Mouse (Mus musculus) MEL (cell line): ENCODE data around the gene Stk39. TPM values are rescaled to one million over a fixed set of nuclear protein-coding genes. Genes with fewer than 3 reads are reported as not detected.

Experiments used
- DNase-seq: peaks from one replicate; pipeline ENCODE4 v3.0.0; 2011; ENCODE audit warnings: low read depth, low spot score
- H3K27ac ChIP-seq: 2 replicates; pipeline ENCODE4 v1.5.1; 2012; ENCODE audit warnings: low read depth, mild to moderate bottlenecking, control low read depth, low read length, moderate library complexity; ENCODE audit not compliant: control insufficient read depth
- H3K27me3 ChIP-seq, 2 experiments: fragments of 150-350 bp in 1 of 2; sonication (generic) in 1 of 2; 2 replicates each; pipeline ENCODE4 v1.6.1; 2012; ENCODE audit warnings: low read length in 2 of 2, mild to moderate bottlenecking in 2 of 2, improper control_type of control experiment in 1 of 2, moderate library complexity in 1 of 2; ENCODE audit not compliant: insufficient read depth in 2 of 2, control insufficient read depth in 1 of 2
- H3K36me3 ChIP-seq, 2 experiments: 2 replicates each; pipeline ENCODE4 v1.6.1; 2012 to 2014; ENCODE audit warnings: low read length in 2 of 2, improper control_type of control experiment in 1 of 2, inconsistent platforms in 1 of 2, mild to moderate bottlenecking in 1 of 2; ENCODE audit not compliant: insufficient read depth in 2 of 2, control insufficient read depth in 1 of 2
- H3K4me1 ChIP-seq, 2 experiments: fragments of 150-350 bp in 1 of 2; sonication (generic) in 1 of 2; 2 replicates each; pipeline ENCODE4 v1.6.1; 2012; ENCODE audit warnings: low read length in 2 of 2, improper control_type of control experiment in 1 of 2, mild to moderate bottlenecking in 1 of 2; ENCODE audit not compliant: insufficient read depth in 2 of 2, control insufficient read depth in 1 of 2
- H3K4me3 ChIP-seq, 2 experiments: fragments of 150-350 bp in 1 of 2; sonication (generic) in 1 of 2; 2 replicates each; pipeline ENCODE4 v1.5.1; 2012; ENCODE audit warnings: low read depth in 2 of 2, low read length in 2 of 2, mild to moderate bottlenecking in 2 of 2, moderate library complexity in 2 of 2, control low read depth in 1 of 2, improper control_type of control experiment in 1 of 2; ENCODE audit not compliant: control insufficient read depth in 1 of 2, insufficient read depth in 1 of 2
- H3K79me2 ChIP-seq: 2 replicates; pipeline ENCODE4 v1.6.1; 2012; ENCODE audit warnings: mild to moderate bottlenecking, low read length, moderate library complexity; ENCODE audit not compliant: control insufficient read depth, poor library complexity, insufficient read depth
- H3K9ac ChIP-seq: 2 replicates; pipeline ENCODE4 v1.6.1; 2012; ENCODE audit warnings: low read depth, mild to moderate bottlenecking, control low read depth, low read length, moderate library complexity; ENCODE audit not compliant: control insufficient read depth, poor library complexity, severe bottlenecking
- H3K9me3 ChIP-seq: fragments of 150-350 bp; sonication (generic); replicated peaks from 2 replicates; pipeline ENCODE4 v1.6.1; 2012; ENCODE audit warnings: mild to moderate bottlenecking, low read length, improper control_type of control experiment, moderate library complexity; ENCODE audit not compliant: insufficient read depth
- BHLHE40 ChIP-seq: IDR thresholded peaks from 2 replicates; pipeline ENCODE4 v1.6.1; 2012; ENCODE audit warnings: low read depth, mild to moderate bottlenecking, inconsistent platforms, low read length, improper control_type of control experiment, borderline replicate concordance
- CHD1 ChIP-seq: IDR thresholded peaks from 2 replicates; pipeline ENCODE4 v1.6.1; 2012; ENCODE audit warnings: low read depth, mild to moderate bottlenecking, inconsistent platforms, low read length, improper control_type of control experiment
- CHD2 ChIP-seq: IDR thresholded peaks from 2 replicates; pipeline ENCODE4 v1.6.1; 2011; ENCODE audit warnings: low read length, improper control_type of control experiment
- E2F4 ChIP-seq: IDR thresholded peaks from 2 replicates; pipeline ENCODE4 v1.6.1; 2011; ENCODE audit warnings: low read depth, low read length, improper control_type of control experiment, borderline replicate concordance
- EP300 ChIP-seq, 2 experiments: IDR thresholded peaks; 2 replicates each; pipeline ENCODE4 v1.6.1; 2011; ENCODE audit warnings: improper control_type of control experiment in 2 of 2, low read length in 2 of 2, low read depth in 1 of 2, mild to moderate bottlenecking in 1 of 2
- ETS1 ChIP-seq: IDR thresholded peaks from 2 replicates; pipeline ENCODE4 v1.6.1; 2012; ENCODE audit warnings: low read depth, mild to moderate bottlenecking, inconsistent platforms, low read length, improper control_type of control experiment, moderate library complexity
- GABPA ChIP-seq: IDR thresholded peaks from 2 replicates; pipeline ENCODE4 v1.6.1; 2012; ENCODE audit warnings: low read depth, mild to moderate bottlenecking, inconsistent platforms, low read length, improper control_type of control experiment, moderate library complexity
- GATA1 ChIP-seq: IDR thresholded peaks from 2 replicates; pipeline ENCODE4 v1.6.1; 2011; ENCODE audit warnings: low read depth, low read length, improper control_type of control experiment
- HCFC1 ChIP-seq: IDR thresholded peaks from 2 replicates; pipeline ENCODE4 v1.6.1; 2012; ENCODE audit warnings: low read depth, mild to moderate bottlenecking, inconsistent platforms, low read length, improper control_type of control experiment, moderate library complexity
- JUND ChIP-seq: IDR thresholded peaks from 2 replicates; pipeline ENCODE4 v1.6.1; 2011; ENCODE audit warnings: low read depth, mild to moderate bottlenecking, improper control_type of control experiment, low read length
- KAT2A ChIP-seq: conservative IDR thresholded peaks from 2 replicates; pipeline ENCODE4 v1.6.1; 2012; ENCODE audit warnings: low read depth, low read length, improper control_type of control experiment, inconsistent platforms
- MAFK ChIP-seq: IDR thresholded peaks from 2 replicates; pipeline ENCODE4 v1.6.1; 2011; ENCODE audit warnings: low read depth, mild to moderate bottlenecking, low read length, improper control_type of control experiment, borderline replicate concordance
- MAZ ChIP-seq: IDR thresholded peaks from 2 replicates; pipeline ENCODE4 v1.6.1; 2012; ENCODE audit warnings: low read depth, mild to moderate bottlenecking, inconsistent platforms, low read length, improper control_type of control experiment
- MEF2A ChIP-seq: IDR thresholded peaks from 2 replicates; pipeline ENCODE4 v1.6.1; 2014; ENCODE audit warnings: low read depth, mild to moderate bottlenecking, inconsistent platforms, low read length, improper control_type of control experiment; ENCODE audit not compliant: poor library complexity, insufficient replicate concordance, severe bottlenecking; ENCODE audit errors: extremely low read depth
- MYB ChIP-seq: IDR thresholded peaks from 2 replicates; pipeline ENCODE4 v1.6.1; 2011; ENCODE audit warnings: mild to moderate bottlenecking, low read depth, low read length, improper control_type of control experiment
- MYC ChIP-seq: IDR thresholded peaks from 2 replicates; pipeline ENCODE4 v1.6.1; 2011; ENCODE audit warnings: low read depth, mild to moderate bottlenecking, low read length, improper control_type of control experiment, moderate library complexity
- NELFE ChIP-seq: IDR thresholded peaks from 2 replicates; pipeline ENCODE4 v1.6.1; 2011; ENCODE audit warnings: low read depth, low read length, improper control_type of control experiment
- POLR2A ChIP-seq, 2 experiments: IDR thresholded peaks; 2 replicates each; pipeline ENCODE4 v1.6.1; 2011 to 2012; ENCODE audit warnings: low read length in 2 of 2, mild to moderate bottlenecking in 2 of 2, control low read depth in 1 of 2, improper control_type of control experiment in 1 of 2, low read depth in 1 of 2, moderate library complexity in 1 of 2; ENCODE audit not compliant: control insufficient read depth in 1 of 2, insufficient read depth in 1 of 2, poor library complexity in 1 of 2
- POLR2AphosphoS5 ChIP-seq: IDR thresholded peaks from 2 replicates; pipeline ENCODE4 v1.6.1; 2012; ENCODE audit warnings: low read depth, borderline replicate concordance, mild to moderate bottlenecking, inconsistent platforms, low read length, moderate library complexity, mixed read lengths
- RCOR1 ChIP-seq: IDR thresholded peaks from 2 replicates; pipeline ENCODE4 v1.6.1; 2012; ENCODE audit warnings: low read depth, mild to moderate bottlenecking, inconsistent platforms, low read length, improper control_type of control experiment
- SIN3A ChIP-seq: IDR thresholded peaks from 2 replicates; pipeline ENCODE4 v1.6.1; 2012; ENCODE audit warnings: low read length, improper control_type of control experiment, inconsistent platforms
- SMC3 ChIP-seq: IDR thresholded peaks from 2 replicates; pipeline ENCODE4 v1.6.1; 2011; ENCODE audit warnings: low read depth, low read length, improper control_type of control experiment
- TAL1 ChIP-seq: IDR thresholded peaks from 2 replicates; pipeline ENCODE4 v1.6.1; 2012; ENCODE audit warnings: mild to moderate bottlenecking, inconsistent platforms, low read length, moderate library complexity, mixed read lengths
- TCF12 ChIP-seq: IDR thresholded peaks from 2 replicates; pipeline ENCODE4 v1.6.1; 2014; ENCODE audit warnings: low read depth, mild to moderate bottlenecking, inconsistent platforms, low read length, improper control_type of control experiment, moderate library complexity
- UBTF ChIP-seq: IDR thresholded peaks from 2 replicates; pipeline ENCODE4 v1.6.1; 2012; ENCODE audit warnings: low read depth, mild to moderate bottlenecking, inconsistent platforms, low read length, improper control_type of control experiment, moderate library complexity, borderline replicate concordance; ENCODE audit not compliant: insufficient read depth
- USF1 ChIP-seq: IDR thresholded peaks from 2 replicates; pipeline ENCODE4 v1.6.1; 2014; ENCODE audit warnings: low read depth, mild to moderate bottlenecking, inconsistent platforms, low read length, improper control_type of control experiment, moderate library complexity
- ZC3H11A ChIP-seq: IDR thresholded peaks from 2 replicates; pipeline ENCODE4 v1.6.1; 2012; ENCODE audit warnings: low read depth, mild to moderate bottlenecking, inconsistent platforms, low read length, improper control_type of control experiment
- ZKSCAN1 ChIP-seq: IDR thresholded peaks from 2 replicates; pipeline ENCODE4 v1.6.1; 2012; ENCODE audit warnings: low read depth, mild to moderate bottlenecking, inconsistent platforms, low read length, improper control_type of control experiment, moderate library complexity
- ZMIZ1 ChIP-seq: IDR thresholded peaks from 2 replicates; pipeline ENCODE4 v1.6.1; 2012; ENCODE audit warnings: low read depth, mild to moderate bottlenecking, inconsistent platforms, low read length, improper control_type of control experiment, moderate library complexity
- polyA plus RNA-seq, 2 experiments: library from polyadenylated mRNA; stranded (reverse) in 1 of 2; unstranded in 1 of 2; fragments of >175 nt in 1 of 2; fragments of >200 nt in 1 of 2; gene quantifications; 2 replicates each; pipeline versions ENCODE4 v1.2.1 to v1.2.4; 2012; ENCODE audit warnings: low replicate concordance in 2 of 2, low read depth in 1 of 2; ENCODE audit not compliant: insufficient read length in 2 of 2, insufficient read depth in 1 of 2, missing spikeins in 1 of 2
- total RNA-seq: library from RNA; depleted of rRNA; stranded (reverse); fragments of 300-350 nt; gene quantifications from 2 replicates; pipeline ENCODE4 v1.2.3, GENCODE M21; 2012

Stk39 gene
- total and polyA plus RNA-seq, 3 experiments = not detected

DNA sequence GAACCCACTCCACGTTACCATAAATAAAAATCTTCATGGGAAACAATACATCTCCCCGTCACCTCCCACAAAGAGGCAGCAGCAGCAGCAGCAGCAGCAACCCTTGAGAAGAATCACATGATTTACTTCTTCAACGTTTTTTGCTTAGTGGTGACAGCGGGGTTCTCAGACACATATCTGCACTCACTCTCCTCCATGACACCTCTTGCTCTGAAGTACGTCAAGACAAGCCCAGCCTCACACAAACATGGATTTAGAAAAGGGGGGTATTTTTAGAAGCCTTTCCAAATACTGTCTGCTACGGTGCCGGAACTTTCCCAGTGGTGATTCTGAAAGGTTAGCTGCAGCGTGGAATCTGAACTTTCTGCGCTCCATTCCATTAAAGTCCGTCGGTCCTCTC is 256.9 kb downstream of the Stk39 start:
- Histone ChIP-seq H3K4me3 (no peak overlapping the region), H3K36me3 (no peaks in the 10 kb centered on the region), H3K79me2 (no peaks in the 10 kb centered on the region), H3K9ac (no peak overlapping the region), H3K9me3 (no peaks in the 10 kb centered on the region), H3K27me3 (no peaks in the 10 kb centered on the region), H3K4me1 (no peaks in the 10 kb centered on the region), H3K27ac (no peak overlapping the region)
- no peak for TF ChIP-seq BHLHE40
- no peak for TF ChIP-seq TAL1
- TF ChIP-seq MAZ = no peak
- no peak for TF ChIP-seq ZKSCAN1
- DNase-seq = no peak

DNA sequence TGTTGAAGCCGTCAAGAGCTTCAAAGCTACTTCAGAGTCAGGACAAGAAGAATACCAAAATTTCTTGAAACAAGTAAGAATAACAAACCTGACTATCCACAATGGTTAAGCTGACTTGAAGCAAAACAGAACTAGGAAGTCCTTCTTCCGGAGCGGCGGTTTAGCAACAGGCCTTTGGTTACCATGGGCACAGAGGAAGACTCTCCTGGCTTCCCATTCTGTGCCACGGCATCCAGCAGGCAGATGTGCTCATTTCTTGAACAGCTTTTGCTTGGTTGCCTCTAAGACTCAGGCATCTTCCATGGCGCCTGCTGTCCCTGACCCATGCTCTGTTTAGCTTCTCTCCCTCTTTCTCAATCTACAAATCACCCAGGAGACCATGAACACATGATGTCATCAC is 257.7 kb downstream of the Stk39 start:
- H3K9me3 ChIP-seq = no peaks in the 10 kb centered on the region
- H3K27me3 ChIP-seq = no peaks in the 10 kb centered on the region

DNA sequence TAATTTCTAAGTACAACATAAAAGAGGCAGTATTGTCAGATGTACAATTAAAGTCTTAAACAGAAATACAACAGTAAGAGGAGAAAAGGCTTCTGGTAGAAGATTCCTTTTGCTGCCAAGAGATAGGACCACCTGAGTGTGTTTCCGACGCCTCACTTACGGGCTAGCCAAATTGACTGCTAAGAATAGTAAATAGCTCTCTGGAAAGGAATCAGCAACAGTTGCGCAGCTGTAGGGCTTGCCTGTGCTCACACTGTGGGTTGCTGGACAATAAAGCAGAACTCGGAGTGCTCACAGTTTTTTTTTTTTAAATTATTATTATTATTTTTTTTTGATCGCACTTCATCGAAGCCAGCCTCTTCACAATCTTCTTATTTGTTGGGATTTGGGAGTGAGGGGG is 260.6 kb downstream of the Stk39 start:
- no peak for DNase-seq
- H3K9ac ChIP-seq = no peak overlapping the region
- no peaks in the 10 kb centered on the region for H3K36me3 ChIP-seq
- no peaks in the 10 kb centered on the region for H3K9me3 ChIP-seq
- no peaks in the 10 kb centered on the region for H3K79me2 ChIP-seq
- H3K27me3 ChIP-seq = no peaks in the 10 kb centered on the region
- no peak overlapping the region for H3K27ac ChIP-seq
- H3K4me1 ChIP-seq = no peaks in the 10 kb centered on the region
- no peak for TF ChIP-seq MAFK
- TF ChIP-seq E2F4 = no peak
- no peak for TF ChIP-seq MYB
- no peak for TF ChIP-seq NELFE
- TF ChIP-seq ETS1 = no peak
- no peak for TF ChIP-seq ZMIZ1
- TF ChIP-seq TCF12 = no peak
- TF ChIP-seq CHD1 = no peak
- TF ChIP-seq SIN3A = no peak
- no peak for TF ChIP-seq GATA1
- TF ChIP-seq, all 39 proteins: peak for 0
- no peak overlapping the region for H3K4me3 ChIP-seq

More for the DNA sequence above, 257.7 kb downstream of the Stk39 start:
- Histone ChIP-seq H3K4me3 (no peak overlapping the region), H3K4me1 (no peaks in the 10 kb centered on the region), H3K79me2 (no peaks in the 10 kb centered on the region)
- no peak for DNase-seq
- TF ChIP-seq SMC3 (no peak), GABPA (no peak), POLR2AphosphoS5 (no peak), GATA1 (no peak), UBTF (no peak), RCOR1 (no peak), MEF2A (no peak), ZC3H11A (no peak), HCFC1 (no peak), TCF12 (no peak), JUND (no peak), MAZ (no peak), EP300 (IDR thresholded peaks at IDR 0.05; ENCODE audit: low read depth in 1 of 2, low read length in 2 of 2) (no peak), USF1 (no peak), POLR2A (IDR thresholded peaks at IDR 0.05; ENCODE audit: control insufficient read depth in 1 of 2, insufficient read depth in 1 of 2, low read depth in 1 of 2, low read length in 2 of 2, poor library complexity in 1 of 2) (no peak), MYC (no peak), SIN3A (no peak), CHD2 (no peak), KAT2A (no peak)
- TF ChIP-seq, all 39 proteins: peak for 0
- no peaks in the 10 kb centered on the region for H3K36me3 ChIP-seq
- H3K27ac ChIP-seq = no peak overlapping the region
- no peak overlapping the region for H3K9ac ChIP-seq
